Mouse (Mus musculus) midbrain, postnatal 0 days (tissue): ENCODE data around the gene Car5a. TPM values are rescaled to one million over a fixed set of nuclear protein-coding genes. Genes with fewer than 3 reads are reported as not detected.
A peak's percentile ranks its signal among the peaks of the same experiment; 100 is the strongest.

ENCODE experiments used
- ATAC-seq: fragments of 200-750 bp; cut with Nextera tagmentation; 2 replicates; pipeline ENCODE4 v1.8.0; 2017; ENCODE audit warnings: moderate number of reproducible peaks, mild to moderate bottlenecking, moderate TSS enrichment, moderate library complexity; ENCODE audit not compliant: low FRiP score
- DNase-seq: peaks from one replicate; pipeline ENCODE4 v3.0.0-alpha.2; 2015; ENCODE audit warnings: low spot score
- H3K27ac ChIP-seq: fragments of 300-500 bp; sonication (generic); 2 replicates; pipeline ENCODE4 v1.5.1; 2014; ENCODE audit warnings: low read depth, mild to moderate bottlenecking, low read length, mixed read lengths
- H3K27me3 ChIP-seq: fragments of 300-500 bp; sonication (generic); 2 replicates; pipeline ENCODE4 v1.6.1; 2014; ENCODE audit warnings: low read length, control low read depth, mixed read lengths; ENCODE audit not compliant: insufficient read depth
- H3K36me3 ChIP-seq: fragments of 300-500 bp; sonication (generic); 2 replicates; pipeline ENCODE4 v1.6.1; 2014; ENCODE audit warnings: low read length, control low read depth, mixed read lengths; ENCODE audit not compliant: insufficient read depth
- H3K4me1 ChIP-seq: fragments of 300-500 bp; sonication (generic); 2 replicates; pipeline ENCODE4 v1.6.1; 2014; ENCODE audit warnings: mild to moderate bottlenecking, control low read depth, antibody characterized with exemption, low read length, mixed read lengths; ENCODE audit not compliant: insufficient read depth
- H3K4me2 ChIP-seq: fragments of 300-500 bp; sonication (generic); 2 replicates; pipeline ENCODE4 v1.6.1; 2014; ENCODE audit warnings: low read depth, mild to moderate bottlenecking, low read length, mixed read lengths; ENCODE audit not compliant: poor library complexity, severe bottlenecking
- H3K4me3 ChIP-seq: fragments of 300-500 bp; sonication (generic); 2 replicates; pipeline ENCODE4 v1.5.1; 2014; ENCODE audit warnings: low read depth, mild to moderate bottlenecking, low read length, moderate library complexity
- H3K9ac ChIP-seq: fragments of 300-500 bp; sonication (generic); replicated peaks from 2 replicates; pipeline ENCODE4 v1.6.1; 2014; ENCODE audit warnings: mild to moderate bottlenecking, low read length, moderate library complexity, mixed read lengths; ENCODE audit not compliant: poor library complexity, severe bottlenecking
- H3K9me3 ChIP-seq: fragments of 300-500 bp; sonication (generic); 2 replicates; pipeline ENCODE4 v1.6.1; 2016; ENCODE audit warnings: low read length, control low read depth
- CTCF ChIP-seq: IDR thresholded peaks from 2 replicates; pipeline ENCODE4 v1.5.1; 2016; ENCODE audit warnings: antibody characterized with exemption, mild to moderate bottlenecking
- WGBS: fragments of 180-500 bp; shearing (Covaris S2); extraction: QIAGEN DNeasy Blood & Tissue Kit; methylation state at CpG from one replicate; pipeline ENCODE4 v1.1.7; 2014; 5-methylcytosine and 5-hydroxymethylcytosine counted together
- polyA plus RNA-seq: library from polyadenylated mRNA; unstranded; fragments of >200 nt; fragmentation: Nextera tagmentation; extraction: Ambion mirVana; gene quantifications from 2 replicates; pipeline ENCODE4 v1.2.1, GENCODE M21; 2015
- total RNA-seq: library from RNA; depleted of rRNA; stranded (reverse); fragments of >200 nt; gene quantifications from 2 replicates; pipeline ENCODE4 v1.2.3, GENCODE M21; 2014

Gene Car5a
- total and polyA plus RNA-seq, 2 experiments from 2014 or later: 0.22 TPM; not detected in 1

DNA sequence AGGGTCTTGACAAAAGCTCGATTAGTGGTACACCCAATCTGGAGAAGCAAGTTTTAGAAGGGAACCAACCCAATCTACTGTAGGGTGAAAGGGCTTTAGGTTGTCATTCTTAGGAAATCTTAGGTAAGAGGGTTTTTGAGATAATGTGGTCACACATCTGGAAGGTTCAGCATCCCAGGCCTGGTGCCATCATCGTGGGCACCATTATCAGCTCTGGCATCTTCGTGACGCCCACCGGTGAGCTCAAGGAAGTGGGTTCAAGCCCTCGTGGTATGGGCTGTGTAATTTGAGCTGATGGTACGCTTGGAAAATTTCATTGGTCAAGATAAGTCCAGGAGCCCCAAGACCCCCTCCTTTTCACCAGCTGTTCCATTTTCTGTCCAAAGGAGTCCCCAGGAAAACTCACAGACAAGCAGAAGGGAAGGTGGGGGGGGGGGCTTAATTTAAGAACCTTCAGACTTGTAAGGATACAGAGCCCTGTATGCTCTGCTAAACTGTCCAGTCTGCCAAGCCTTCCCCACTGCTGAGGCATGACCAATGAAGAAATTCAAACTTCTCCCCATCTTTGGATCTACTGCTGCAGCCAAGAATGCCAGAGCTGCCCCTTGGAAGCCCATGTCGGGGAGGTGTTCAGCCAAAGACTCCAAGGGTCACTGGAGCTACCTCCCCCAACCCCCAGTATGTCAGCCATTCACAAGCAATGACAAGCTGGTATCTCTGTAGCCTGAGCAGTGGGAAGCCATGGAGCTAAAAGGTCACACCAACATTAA, 36.1 kb downstream of the Car5a start:
- no peak overlapping the region for H3K27ac ChIP-seq
- no peak for DNase-seq
- H3K9me3 ChIP-seq: no peaks in the 10 kb centered on the region
- H3K4me2 ChIP-seq: peak overlapping the region; percentile 93; the same call in 1 of the 2 replicates
- no peaks in the 10 kb centered on the region for H3K27me3 ChIP-seq
- WGBS: 57% methylated on average over 8 of the region's 8 CpGs
- TF ChIP-seq CTCF: no peak
- no peaks in the 10 kb centered on the region for H3K36me3 ChIP-seq
- ATAC-seq: no peak
- H3K4me3 ChIP-seq: no peak overlapping the region
- H3K9ac ChIP-seq: no peak overlapping the region
- H3K4me1 ChIP-seq: peaks cover 5% of the 10 kb centered on the region; the same call in 1 of the 2 replicates

DNA sequence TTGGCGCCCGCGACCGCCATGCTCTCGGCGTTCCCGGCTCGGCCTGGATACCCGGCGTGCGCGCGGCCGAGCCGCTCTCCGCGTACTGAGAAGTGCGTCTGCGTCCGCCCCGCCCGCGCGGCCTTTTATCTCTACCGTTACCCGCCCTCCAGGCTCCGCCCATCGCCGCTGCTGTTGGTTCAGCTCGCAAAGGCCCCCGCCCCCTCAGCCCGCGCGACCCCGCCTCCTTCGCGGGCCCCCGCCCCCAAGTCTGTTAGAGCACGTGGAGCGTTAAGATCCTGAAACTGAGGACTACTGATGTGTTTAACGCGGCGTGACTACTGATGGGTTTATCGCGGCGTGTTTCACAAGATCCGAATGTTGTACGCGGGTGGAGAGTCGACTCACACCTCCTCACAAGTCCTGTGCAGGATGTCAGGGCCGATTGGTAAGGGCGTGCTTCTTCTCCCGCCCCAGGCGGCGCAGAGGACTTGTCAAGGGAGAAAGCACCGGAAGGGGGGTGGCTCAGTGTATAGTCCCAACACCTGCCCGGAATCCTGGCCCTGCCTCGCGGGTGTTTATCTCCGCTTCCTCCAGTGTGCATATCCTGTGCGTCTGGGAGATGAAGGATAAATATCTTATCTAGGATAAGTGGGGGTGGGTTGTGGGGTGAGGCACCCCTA, 37.0 kb downstream of the Car5a start, which contains the start of gene Slc7a5:
TSS of gene Slc7a5 (minus strand) at position 108 of the 662 bp plus-strand sequence.
- DNase-seq (peak; percentile 98), ATAC-seq (peak; percentile 91)
- under 1% methylated on average over 57 of the region's 61 CpGs for WGBS
- TF ChIP-seq CTCF: no peak
- Histone ChIP-seq H3K9ac (peak within 1 kb of the TSS; percentile 80), H3K27me3 (no peaks in the 10 kb centered on the region), H3K4me3 (peak within 1 kb of the TSS; percentile 85), H3K4me1 (peaks cover 5% of the 10 kb centered on the region; the same call in 1 of the 2 replicates), H3K9me3 (no peaks in the 10 kb centered on the region), H3K27ac (peak within 1 kb of the TSS; percentile 59), H3K4me2 (peak within 1 kb of the TSS; percentile 93), H3K36me3 (no peaks in the 10 kb centered on the region)

DNA sequence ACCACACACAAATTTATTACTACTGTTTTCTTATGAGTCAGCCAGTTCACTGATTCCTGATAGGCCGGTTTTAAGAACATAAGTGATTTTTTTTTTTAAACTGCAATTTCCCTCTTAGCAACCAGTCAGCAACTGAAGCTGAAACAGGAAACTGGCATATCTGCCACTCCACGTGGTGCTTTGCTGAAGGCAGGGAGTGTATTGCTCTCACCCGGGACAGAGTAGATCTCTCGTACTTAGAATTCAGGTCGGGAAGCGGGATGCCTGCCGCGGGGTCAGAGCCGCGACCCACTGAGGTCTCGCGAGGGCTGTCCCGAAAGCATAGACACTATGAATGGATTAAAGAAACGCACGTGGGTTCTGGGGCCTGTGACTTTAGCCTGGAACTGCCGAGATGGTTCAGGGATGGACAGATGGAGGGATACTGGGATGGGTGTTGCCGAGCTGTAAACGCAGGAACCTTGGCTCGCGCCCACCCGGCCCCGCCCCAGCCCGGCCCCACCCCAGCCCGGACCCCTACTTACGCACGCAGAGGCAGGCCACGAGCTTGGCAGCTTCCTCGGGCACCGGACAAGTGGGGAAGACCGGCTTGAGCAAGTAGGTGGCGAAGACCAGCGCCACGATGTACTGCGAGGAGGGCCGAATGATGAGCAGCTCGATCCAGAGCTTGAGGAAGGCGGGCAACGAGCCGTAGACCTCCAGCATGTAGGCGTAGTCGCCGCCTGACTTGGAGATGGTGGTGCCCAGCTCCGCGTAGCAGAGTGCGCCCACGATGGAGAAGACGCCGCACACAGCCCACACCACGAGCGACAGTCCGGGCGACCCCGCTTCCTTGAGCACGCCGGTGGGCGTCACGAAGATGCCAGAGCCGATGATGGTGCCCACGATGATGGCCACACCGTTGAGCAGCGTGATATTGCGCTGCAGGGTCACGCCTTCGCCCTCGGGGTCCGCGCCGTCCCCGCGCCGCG, 37.9 kb downstream of the Car5a start:
- under 1% methylated on average over 69 of the region's 72 CpGs for WGBS
- Histone ChIP-seq H3K4me2 (peak overlapping the region; percentile 93), H3K4me3 (peak overlapping the region; percentile 85), H3K9me3 (no peaks in the 10 kb centered on the region), H3K36me3 (no peaks in the 10 kb centered on the region), H3K27me3 (no peaks in the 10 kb centered on the region), H3K27ac (peak overlapping the region; percentile 59), H3K4me1 (peaks cover 5% of the 10 kb centered on the region; the same call in 1 of the 2 replicates), H3K9ac (peak overlapping the region; percentile 80)
- ATAC-seq: peak; percentile 67
- TF ChIP-seq CTCF: no peak
- DNase-seq: peak; percentile 46

DNA sequence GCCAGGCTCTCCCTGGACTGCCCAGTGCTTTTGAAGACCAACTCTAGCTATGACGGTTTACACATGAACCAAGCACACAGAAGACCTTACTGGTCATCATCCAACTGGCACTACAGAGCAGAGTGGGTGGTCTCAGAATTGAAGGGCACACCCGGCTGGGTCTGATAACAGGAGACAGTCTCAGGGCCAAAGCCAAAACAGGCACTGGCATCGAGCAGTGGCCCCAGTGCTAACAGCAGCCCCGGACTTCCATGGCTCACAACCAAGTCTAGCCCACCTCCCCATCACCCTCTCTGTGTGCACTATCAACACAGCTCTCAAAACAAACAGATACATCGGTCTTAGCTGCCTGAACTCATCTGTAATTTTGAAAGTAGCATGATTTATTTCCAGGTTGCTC, 38.8 kb downstream of the Car5a start:
- TF ChIP-seq CTCF: no peak
- H3K27ac ChIP-seq: no peak overlapping the region

DNA sequence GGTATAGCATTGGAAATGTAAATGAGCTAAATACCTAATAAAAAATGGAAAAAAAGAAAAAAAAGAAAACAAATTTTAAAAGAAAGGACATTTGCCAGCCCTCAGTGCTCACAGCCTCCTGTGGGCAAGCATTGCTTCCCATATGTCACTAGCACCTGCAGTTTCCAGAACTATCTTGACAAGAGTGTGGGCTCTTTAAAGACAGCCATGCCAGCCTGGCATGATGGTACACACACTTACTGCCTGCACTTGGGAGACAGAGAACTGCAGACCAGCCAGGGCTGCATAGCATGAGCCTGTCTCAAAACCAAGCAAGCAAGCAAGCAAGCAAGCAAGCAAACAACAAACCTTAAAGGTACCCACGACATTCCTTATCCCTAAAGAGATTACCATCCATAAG, 39.3 kb downstream of the Car5a start:
- Histone ChIP-seq H3K27ac (no peak overlapping the region), H3K36me3 (no peaks in the 10 kb centered on the region), H3K27me3 (no peaks in the 10 kb centered on the region), H3K4me2 (peak overlapping the region; percentile 93), H3K9ac (peak overlapping the region; percentile 80), H3K4me1 (peaks cover 5% of the 10 kb centered on the region; the same call in 1 of the 2 replicates), H3K4me3 (peak overlapping the region; percentile 85), H3K9me3 (no peaks in the 10 kb centered on the region)
- DNase-seq (no peak), ATAC-seq (no peak)
- 50% methylated on average over 1 of the region's 1 CpGs for WGBS
- no peak for TF ChIP-seq CTCF

More for the DNA sequence above, 38.8 kb downstream of the Car5a start:
- no peaks in the 10 kb centered on the region for H3K27me3 ChIP-seq
- no peak for DNase-seq
- H3K9ac ChIP-seq: peak overlapping the region; percentile 80
- WGBS: 27% methylated on average over 5 of the region's 5 CpGs
- H3K4me1 ChIP-seq: peaks cover 5% of the 10 kb centered on the region; the same call in 1 of the 2 replicates
- no peaks in the 10 kb centered on the region for H3K9me3 ChIP-seq
- H3K36me3 ChIP-seq: no peaks in the 10 kb centered on the region
- H3K4me3 ChIP-seq: peak overlapping the region; percentile 85
- H3K4me2 ChIP-seq: peak overlapping the region; percentile 93
- ATAC-seq: no peak
